Mouse (Mus musculus) ES-Bruce4 (cell line): ENCODE measurements around the gene Bhlha9. TPM values are rescaled to one million over a fixed set of nuclear protein-coding genes. Genes with fewer than 3 reads are reported as not detected.

Source experiments
- H3K27ac ChIP-seq: 2 replicates; pipeline ENCODE4 v1.5.1; 2012; ENCODE audit warnings: low read length, inconsistent platforms; ENCODE audit not compliant: insufficient read depth
- H3K27me3 ChIP-seq: 2 replicates; pipeline ENCODE4 v1.6.1; 2012; ENCODE audit warnings: mild to moderate bottlenecking, low read length, inconsistent platforms; ENCODE audit not compliant: control insufficient read depth, poor library complexity, insufficient read depth, severe bottlenecking
- H3K36me3 ChIP-seq: 2 replicates; pipeline ENCODE4 v1.6.1; 2012; ENCODE audit warnings: inconsistent platforms, mild to moderate bottlenecking, low read length, moderate library complexity; ENCODE audit not compliant: control insufficient read depth, poor library complexity, insufficient read depth, severe bottlenecking
- H3K4me1 ChIP-seq: one replicate; pipeline ENCODE4 v1.8.1; 2011; ENCODE audit warnings: low read length; ENCODE audit not compliant: control insufficient read depth, insufficient read depth
- H3K4me3 ChIP-seq: 2 replicates; pipeline ENCODE4 v1.5.1; 2011; ENCODE audit warnings: low read depth, mild to moderate bottlenecking, low read length
- H3K9ac ChIP-seq: 2 replicates; pipeline ENCODE4 v1.6.1; 2012; ENCODE audit warnings: low read depth, mild to moderate bottlenecking, inconsistent platforms; ENCODE audit not compliant: poor library complexity, severe bottlenecking
- H3K9me3 ChIP-seq: replicated peaks from 2 replicates; pipeline ENCODE4 v1.6.1; 2012; ENCODE audit warnings: mild to moderate bottlenecking, low read length, inconsistent platforms; ENCODE audit not compliant: control insufficient read depth, poor library complexity, insufficient read depth, severe bottlenecking
- CTCF ChIP-seq: IDR thresholded peaks from one replicate; pipeline ENCODE4 v1.8.1; 2011; ENCODE audit warnings: low read depth, low read length
- EP300 ChIP-seq: IDR thresholded peaks from 2 replicates; pipeline ENCODE4 v1.6.1; 2011; ENCODE audit warnings: low read depth, low read length; ENCODE audit not compliant: insufficient read depth
- POLR2A ChIP-seq: IDR thresholded peaks from one replicate; pipeline ENCODE4 v1.8.1; 2011; ENCODE audit warnings: low read length; ENCODE audit not compliant: insufficient read depth
- polyA plus RNA-seq: library from polyadenylated mRNA; stranded (reverse); fragments of >200 nt; gene quantifications from 2 replicates; pipeline ENCODE4 v1.2.4, GENCODE M21; 2011; ENCODE audit warnings: low read depth; ENCODE audit not compliant: missing spikeins, insufficient read depth, insufficient read length

The Bhlha9 gene
- polyA plus RNA-seq, 1 experiment = not detected

DNA sequence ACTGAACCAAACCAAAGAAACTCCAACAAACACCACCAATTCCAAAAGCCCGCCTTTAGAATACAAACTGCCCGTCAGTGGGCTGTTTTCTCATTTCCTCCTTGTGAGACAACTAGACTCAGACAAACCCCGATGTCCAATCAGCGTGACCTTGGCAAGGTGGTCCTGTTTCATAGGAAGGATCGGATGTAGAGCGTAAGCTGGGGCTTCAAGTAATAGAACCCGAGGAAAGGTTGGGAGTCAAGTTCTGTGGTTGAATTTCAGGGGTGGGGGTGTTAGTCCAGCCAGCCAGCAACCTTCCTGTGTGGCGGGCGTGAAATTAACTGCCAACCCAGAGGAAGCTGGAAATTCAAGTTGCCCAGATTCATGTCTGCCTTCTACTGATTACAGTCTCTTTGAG is 27.2 kb upstream of the Bhlha9 start:
- TF ChIP-seq POLR2A (no peak), EP300 (no peak), CTCF (no peak)
- no peaks in the 10 kb centered on the region for H3K27me3 ChIP-seq

GRCm38 (mm10) chr11:76645955-76646354 is 26.3 kb upstream of the Bhlha9 start:
- no peak overlapping the region for H3K9ac ChIP-seq
- no peak overlapping the region for H3K27ac ChIP-seq
- H3K4me1 ChIP-seq = no peaks in the 10 kb centered on the region
- no peaks in the 10 kb centered on the region for H3K9me3 ChIP-seq
- H3K4me3 ChIP-seq = no peak overlapping the region
- TF ChIP-seq CTCF = peak; percentile 98
- TF ChIP-seq EP300 = no peak
- H3K36me3 ChIP-seq = no peaks in the 10 kb centered on the region
- no peaks in the 10 kb centered on the region for H3K27me3 ChIP-seq

More for the DNA sequence above, 27.2 kb upstream of the Bhlha9 start:
- Histone ChIP-seq H3K9ac (no peak overlapping the region), H3K36me3 (no peaks in the 10 kb centered on the region), H3K4me3 (no peak overlapping the region), H3K9me3 (no peaks in the 10 kb centered on the region), H3K4me1 (no peaks in the 10 kb centered on the region), H3K27ac (no peak overlapping the region)

- H3K27ac ChIP-seq = no peak overlapping the region
- H3K9ac ChIP-seq = no peak overlapping the region
- TF ChIP-seq CTCF = no peak
- TF ChIP-seq POLR2A = no peak
- no peak for TF ChIP-seq EP300
- no peaks in the 10 kb centered on the region for H3K27me3 ChIP-seq
- no peaks in the 10 kb centered on the region for H3K36me3 ChIP-seq
- H3K4me1 ChIP-seq = no peaks in the 10 kb centered on the region
- no peak overlapping the region for H3K4me3 ChIP-seq
- H3K9me3 ChIP-seq = no peaks in the 10 kb centered on the region
Measured at GRCm38 (mm10) chr11:76647062-76647461, 25.2 kb upstream of the Bhlha9 start.

- Histone ChIP-seq H3K9ac (no peak overlapping the region), H3K4me3 (no peak overlapping the region), H3K4me1 (no peaks in the 10 kb centered on the region), H3K27me3 (no peaks in the 10 kb centered on the region), H3K27ac (no peak overlapping the region), H3K9me3 (no peaks in the 10 kb centered on the region), H3K36me3 (no peaks in the 10 kb centered on the region)
- TF ChIP-seq CTCF = peak; percentile 92
- no peak for TF ChIP-seq POLR2A
Measured at GRCm38 (mm10) chr11:76647500-76647899, 24.8 kb upstream of the Bhlha9 start.

DNA sequence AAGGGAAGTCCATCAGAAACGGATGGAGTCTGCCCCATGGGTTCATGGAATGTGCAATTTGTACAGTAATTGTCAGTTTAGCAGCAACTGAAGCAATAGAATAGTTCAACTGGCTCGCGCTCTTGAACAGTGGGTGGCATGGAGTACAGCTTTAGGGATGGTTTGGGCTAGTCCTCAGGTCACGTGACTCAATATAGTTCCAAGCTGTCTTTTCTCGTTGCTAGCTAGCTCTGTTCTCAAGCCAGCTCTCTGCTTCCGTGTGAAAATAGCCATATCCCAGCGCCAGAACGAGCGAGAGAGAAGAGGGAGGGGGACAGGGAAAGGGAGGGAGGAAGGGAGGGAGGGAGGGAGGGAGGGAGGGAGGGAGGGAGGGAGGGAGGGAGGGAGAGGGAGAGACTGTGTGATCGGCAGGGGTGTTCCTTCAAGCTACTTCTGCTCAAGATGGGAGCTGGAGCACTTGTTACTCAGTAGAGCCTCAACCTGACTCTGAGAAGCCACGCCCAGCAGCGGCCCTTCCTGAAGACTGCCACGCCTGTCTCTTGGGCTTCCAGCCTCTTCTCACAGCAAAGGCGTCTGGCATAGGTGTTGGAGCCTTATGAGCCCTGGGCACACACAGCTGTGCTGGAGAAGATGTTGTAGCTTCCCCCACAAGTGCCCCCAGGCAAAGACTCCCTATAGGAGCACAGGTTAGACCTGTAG is 21.3 kb upstream of the Bhlha9 start:
- Histone ChIP-seq H3K4me1 (no peaks in the 10 kb centered on the region), H3K36me3 (no peaks in the 10 kb centered on the region), H3K27me3 (no peaks in the 10 kb centered on the region), H3K9me3 (no peaks in the 10 kb centered on the region), H3K9ac (no peak overlapping the region), H3K27ac (no peak overlapping the region), H3K4me3 (no peak overlapping the region)
- TF ChIP-seq POLR2A = no peak
- TF ChIP-seq CTCF = no peak
- no peak for TF ChIP-seq EP300

GRCm38 (mm10) chr11:76652838-76653334 is 19.4 kb upstream of the Bhlha9 start:
- TF ChIP-seq EP300 = no peak
- TF ChIP-seq POLR2A = no peak
- no peak for TF ChIP-seq CTCF
- Histone ChIP-seq H3K27me3 (no peaks in the 10 kb centered on the region), H3K4me1 (no peaks in the 10 kb centered on the region), H3K9ac (no peak overlapping the region), H3K27ac (no peak overlapping the region), H3K36me3 (no peaks in the 10 kb centered on the region), H3K9me3 (no peaks in the 10 kb centered on the region), H3K4me3 (no peak overlapping the region)
